Mouse (Mus musculus) MEL (cell line): ENCODE measurements around the gene Enpp6.

ENCODE experiments used
- KAT2A ChIP-seq: conservative IDR thresholded peaks from 2 replicates; pipeline ENCODE4 v1.6.1; 2012; ENCODE audit warnings: low read depth, low read length, improper control_type of control experiment, inconsistent platforms
- MAFK ChIP-seq: IDR thresholded peaks from 2 replicates; pipeline ENCODE4 v1.6.1; 2011; ENCODE audit warnings: low read depth, mild to moderate bottlenecking, low read length, improper control_type of control experiment, borderline replicate concordance
- MYC ChIP-seq: IDR thresholded peaks from 2 replicates; pipeline ENCODE4 v1.6.1; 2011; ENCODE audit warnings: low read depth, mild to moderate bottlenecking, low read length, improper control_type of control experiment, moderate library complexity
- POLR2A ChIP-seq, 2 experiments: IDR thresholded peaks; 2 replicates each; pipeline ENCODE4 v1.6.1; 2011 to 2012; ENCODE audit warnings: low read length in 2 of 2, mild to moderate bottlenecking in 2 of 2, control low read depth in 1 of 2, improper control_type of control experiment in 1 of 2, low read depth in 1 of 2, moderate library complexity in 1 of 2; ENCODE audit not compliant: control insufficient read depth in 1 of 2, insufficient read depth in 1 of 2, poor library complexity in 1 of 2
- POLR2AphosphoS2 ChIP-seq: IDR thresholded peaks from 2 replicates; pipeline ENCODE4 v1.6.1; 2011; ENCODE audit warnings: low read length, improper control_type of control experiment
- SIN3A ChIP-seq: IDR thresholded peaks from 2 replicates; pipeline ENCODE4 v1.6.1; 2012; ENCODE audit warnings: low read length, improper control_type of control experiment, inconsistent platforms
- SMC3 ChIP-seq: IDR thresholded peaks from 2 replicates; pipeline ENCODE4 v1.6.1; 2011; ENCODE audit warnings: low read depth, low read length, improper control_type of control experiment
- USF2 ChIP-seq, 2 experiments: IDR thresholded peaks; 2 replicates each; pipeline ENCODE4 v1.6.1; 2011 to 2012; ENCODE audit warnings: improper control_type of control experiment in 2 of 2, low read length in 2 of 2, borderline replicate concordance in 1 of 2, inconsistent platforms in 1 of 2, low read depth in 1 of 2, mild to moderate bottlenecking in 1 of 2; ENCODE audit not compliant: insufficient read depth in 1 of 2

DNA sequence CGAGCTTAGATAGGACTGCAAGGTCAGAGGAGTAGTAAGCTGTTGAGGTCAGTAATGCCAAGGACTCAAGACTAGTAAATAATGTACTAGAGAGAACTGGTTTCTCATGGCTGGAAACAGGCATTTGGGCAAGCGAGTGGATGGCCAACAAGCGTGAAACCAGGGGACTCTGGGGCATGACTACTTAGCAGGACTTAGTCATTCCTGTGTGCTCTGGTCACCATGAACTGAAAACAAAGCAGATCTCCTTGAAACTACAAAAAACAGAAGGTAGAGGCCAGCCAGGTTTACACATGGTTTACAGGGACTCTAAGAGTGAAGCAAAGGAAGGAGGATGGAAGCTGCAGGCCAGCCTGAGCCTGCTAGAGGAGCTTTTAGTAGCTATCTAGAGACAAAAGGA lies 82.9 kb downstream of the Enpp6 start:
- no peak for TF ChIP-seq POLR2A (IDR thresholded peaks at IDR 0.05; ENCODE audit: control insufficient read depth in 1 of 2, insufficient read depth in 1 of 2, low read depth in 1 of 2, low read length in 2 of 2, poor library complexity in 1 of 2)
- TF ChIP-seq POLR2AphosphoS2, result no peak
- no peak for TF ChIP-seq MAFK
- no peak for TF ChIP-seq SIN3A
- TF ChIP-seq USF2 (IDR thresholded peaks at IDR 0.05; ENCODE audit: borderline replicate concordance in 1 of 2, insufficient read depth in 1 of 2, low read depth in 1 of 2, low read length in 2 of 2), result no peak
- no peak for TF ChIP-seq KAT2A
- TF ChIP-seq SMC3, result no peak
- TF ChIP-seq MYC, result no peak
